Mouse (Mus musculus) liver, embryonic 14.5 days (tissue): ENCODE data around the gene Mrpl20.

ENCODE experiments used
- CTCF ChIP-seq: IDR thresholded peaks from 2 replicates; pipeline ENCODE4 v1.5.1; 2016; ENCODE audit warnings: antibody characterized with exemption, low read depth, control low read depth
- EP300 ChIP-seq: IDR thresholded peaks from 2 replicates; pipeline ENCODE4 v1.6.1; 2016; ENCODE audit warnings: antibody characterized with exemption, low read depth

DNA sequence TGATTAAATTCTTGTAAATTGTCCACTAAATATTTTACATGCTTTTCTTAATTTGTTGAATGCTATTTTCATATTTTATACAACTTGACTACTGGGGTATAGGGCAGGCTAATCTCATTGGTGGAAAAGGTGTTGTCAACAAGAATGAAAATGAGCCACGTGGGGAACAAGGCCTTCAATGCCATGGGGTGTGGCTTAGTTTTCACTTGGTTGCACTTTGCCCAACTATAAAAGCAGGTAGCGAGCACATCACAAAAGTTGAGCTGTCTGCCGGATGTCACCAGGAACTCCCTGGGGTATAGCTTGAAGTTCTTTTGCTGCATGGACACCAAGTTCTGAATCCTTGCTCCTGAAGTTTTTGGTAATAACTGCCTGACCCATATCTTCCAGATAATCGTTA, 14.9 kb downstream of the Mrpl20 start:
- no peak for TF ChIP-seq EP300
- no peak for TF ChIP-seq CTCF
